In the genomic region with DNA sequence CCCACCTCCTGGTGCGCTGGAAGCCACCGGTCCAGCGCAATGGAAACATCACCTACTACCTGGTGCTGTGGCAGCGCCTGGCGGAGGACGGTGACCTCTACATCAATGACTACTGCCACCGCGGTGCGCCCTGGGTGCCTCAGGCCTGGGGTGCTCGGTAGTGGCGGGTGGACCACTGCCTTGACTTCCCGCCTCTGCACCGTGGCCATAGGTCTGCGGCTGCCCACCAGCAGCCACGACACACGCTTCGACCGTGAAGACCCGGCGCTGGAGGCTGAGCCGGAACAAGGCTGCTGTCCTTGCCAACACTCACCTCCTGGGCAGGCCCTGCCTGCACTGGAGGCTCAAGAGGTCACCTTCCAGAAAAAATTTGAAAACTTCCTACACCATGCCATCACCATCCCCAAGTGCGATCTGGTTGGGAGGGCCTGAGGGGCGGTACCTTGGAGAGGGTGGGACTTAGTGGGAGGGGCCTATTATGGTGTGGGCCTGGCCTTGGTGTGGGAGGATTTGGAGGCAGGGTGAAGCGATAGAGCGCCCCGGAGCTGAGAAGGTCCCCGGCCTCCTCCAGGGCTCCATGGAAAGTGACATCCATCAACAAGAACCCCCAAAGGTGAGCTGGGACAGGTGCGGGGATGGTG, we compare ENCODE assay signal across 9 mouse cellular contexts. TPM values are rescaled to one million over a fixed set of nuclear protein-coding genes. Genes with fewer than 3 reads are reported as not detected.
DNase-seq lines count a peak whose midpoint lies in the region; ATAC-seq and TF ChIP-seq lines count a peak whose summit lies in the region.
"Had no signal": no experiment of that assay in that cellular context is flagged by ENCODE, and none has a peak within 500 bp of the region (broad histone marks: within the 10 kb centered on the region; RNA-seq: fewer than 3 reads in every experiment).

No protein-coding gene starts in this region.

- H3K9me3 ChIP-seq in lung, embryonic 14.5 days (ENCODE audit: low read depth, low read length): no peaks in the 10 kb centered on the region
- H3K9me3 ChIP-seq in forebrain, embryonic 15.5 days: no peaks in the 10 kb centered on the region
- H3K9me3 ChIP-seq in limb, embryonic 11.5 days (ENCODE audit: control insufficient read depth, low read length): no peaks in the 10 kb centered on the region
- H3K9me3 ChIP-seq in neural tube, embryonic 15.5 days (replicated peaks): no peaks in the 10 kb centered on the region

- peak overlapping the region; percentile 16; the same call in 1 of the 2 replicates for H3K4me3 ChIP-seq in lung, embryonic 14.5 days (ENCODE audit: low read depth, low read length)
- H3K4me3 ChIP-seq in forebrain, embryonic 15.5 days: peak overlapping the region; percentile 16
- H3K4me3 ChIP-seq in limb, embryonic 11.5 days (ENCODE audit: low read depth, low read length): no peak overlapping the region; the same call in 1 of the 2 replicates
- H3K4me3 ChIP-seq in neural tube, embryonic 15.5 days (replicated peaks): peak overlapping the region; percentile 13; the same call in 1 of the 2 replicates
- H3K4me3 ChIP-seq in cerebellum, adult 2 months (replicated peaks; ENCODE audit: insufficient read depth, low read depth, low read length): no peak overlapping the region

- peak; percentile 19 for DNase-seq in lung, embryonic 14.5 days
- no peak for DNase-seq in lung, postnatal 14 days
- DNase-seq in limb, embryonic 11.5 days (ENCODE audit: low spot score): peak; percentile 32
- DNase-seq in frontal cortex, adult 2 months (ENCODE audit: extremely low spot score in 1 of 2, low spot score in 1 of 2): no peak
- DNase-seq in cerebellum, adult 2 months: no peak
- no peak for DNase-seq in layer of hippocampus, postnatal 25 days (ENCODE audit: extremely low spot score in 1 of 2, low spot score in 1 of 2)

- H3K36me3 ChIP-seq in lung, embryonic 14.5 days (ENCODE audit: insufficient read depth): no peaks in the 10 kb centered on the region
- no peaks in the 10 kb centered on the region for H3K36me3 ChIP-seq in forebrain, embryonic 15.5 days
- no peaks in the 10 kb centered on the region for H3K36me3 ChIP-seq in limb, embryonic 11.5 days (ENCODE audit: control insufficient read depth, insufficient read depth, low read length)
- no peaks in the 10 kb centered on the region for H3K36me3 ChIP-seq in neural tube, embryonic 15.5 days

- peak overlapping the region; percentile 45 for H3K4me2 ChIP-seq in lung, embryonic 14.5 days
- H3K4me2 ChIP-seq in forebrain, embryonic 15.5 days (replicated peaks): peak overlapping the region; percentile 26
- peak overlapping the region; percentile 29 for H3K4me2 ChIP-seq in limb, embryonic 11.5 days (ENCODE audit: low read depth, severe bottlenecking)
- peak overlapping the region; percentile 48 for H3K4me2 ChIP-seq in neural tube, embryonic 15.5 days

- ATAC-seq in lung, embryonic 14.5 days (ENCODE audit: insufficient read depth): peak; percentile 51
- 0 out of 2 replicates have a peak, but pooled peaks have one; percentile 38 for ATAC-seq in forebrain, embryonic 15.5 days (replicated peaks)
- ATAC-seq in limb, embryonic 11.5 days (ENCODE audit: insufficient number of reproducible peaks, low FRiP score, low TSS enrichment, low read depth): peak; percentile 37; the same call in 1 of the 2 replicates
- peak; percentile 50; the same call in 1 of the 2 replicates for ATAC-seq in neural tube, embryonic 15.5 days (ENCODE audit: low FRiP score)
- ATAC-seq: Patski had no signal

- TF ChIP-seq CTCF in lung, embryonic 14.5 days (IDR thresholded peaks at IDR 0.05; ENCODE audit: low read depth): no peak
- TF ChIP-seq CTCF in cerebellum, adult 2 months (IDR thresholded peaks at IDR 0.05; ENCODE audit: borderline replicate concordance, insufficient read depth, low read depth, low read length): no peak

- H3K4me1 ChIP-seq in lung, embryonic 14.5 days (ENCODE audit: insufficient read depth): 0 out of 2 replicates have a peak, but pooled peaks cover 2% of the 10 kb centered on the region
- H3K4me1 ChIP-seq in forebrain, embryonic 15.5 days: peaks cover 7% of the 10 kb centered on the region
- H3K4me1 ChIP-seq in limb, embryonic 11.5 days (ENCODE audit: control insufficient read depth, insufficient read depth, low read length): peaks cover 4% of the 10 kb centered on the region; the same call in 1 of the 2 replicates
- peaks cover 11% of the 10 kb centered on the region for H3K4me1 ChIP-seq in neural tube, embryonic 15.5 days
- H3K4me1 ChIP-seq in cerebellum, adult 2 months (ENCODE audit: control insufficient read depth, insufficient read depth, low read length): no peaks in the 10 kb centered on the region

- TF ChIP-seq POLR2A in cerebellum, adult 2 months (IDR thresholded peaks at IDR 0.05; ENCODE audit: borderline replicate concordance, insufficient read depth, low read length): no peak

- peaks cover 61% of the 10 kb centered on the region for H3K27me3 ChIP-seq in lung, embryonic 14.5 days (ENCODE audit: insufficient read depth, low read length)
- peaks cover 54% of the 10 kb centered on the region for H3K27me3 ChIP-seq in forebrain, embryonic 15.5 days
- H3K27me3 ChIP-seq in limb, embryonic 11.5 days (ENCODE audit: control insufficient read depth, insufficient read depth, low read length): peaks cover 60% of the 10 kb centered on the region
- H3K27me3 ChIP-seq in neural tube, embryonic 15.5 days (replicated peaks): peaks cover 69% of the 10 kb centered on the region
- no peaks in the 10 kb centered on the region; the same call in 1 of the 2 replicates for H3K27me3 ChIP-seq in cerebellum, adult 2 months (ENCODE audit: control insufficient read depth, insufficient read depth, low read length)

- WGBS in lung, embryonic 14.5 days: 6% methylated on average over 28 of the region's 28 CpGs
- 5% methylated on average over 28 of the region's 28 CpGs for WGBS in forebrain, embryonic 15.5 days
- WGBS in limb, embryonic 11.5 days: 3% methylated on average over 28 of the region's 28 CpGs
- WGBS in neural tube, embryonic 15.5 days: 3% methylated on average over 28 of the region's 28 CpGs
- 11% methylated on average over 28 of the region's 28 CpGs for WGBS in cerebellum, adult 2 months

- H3K9ac ChIP-seq in lung, embryonic 14.5 days: no peak overlapping the region
- no peak overlapping the region for H3K9ac ChIP-seq in forebrain, embryonic 15.5 days (replicated peaks)
- no peak overlapping the region for H3K9ac ChIP-seq in limb, embryonic 11.5 days (ENCODE audit: low read length)
- no peak overlapping the region for H3K9ac ChIP-seq in neural tube, embryonic 15.5 days (replicated peaks)

- H3K27ac ChIP-seq in lung, embryonic 14.5 days (ENCODE audit: low read depth): no peak overlapping the region
- H3K27ac ChIP-seq in forebrain, embryonic 15.5 days (replicated peaks): no peak overlapping the region
- no peak overlapping the region for H3K27ac ChIP-seq in limb, embryonic 11.5 days (replicated peaks; ENCODE audit: low read depth, low read length)
- no peak overlapping the region for H3K27ac ChIP-seq in neural tube, embryonic 15.5 days (replicated peaks)
- H3K27ac ChIP-seq in cerebellum, adult 2 months (ENCODE audit: insufficient read depth, low read length): no peak overlapping the region

RNA-seq across cellular contexts. Expression of a gene that starts 12.7 kb away (rescaled TPM):
- 0.05 TPM in 1 of 2 replicates, not detected in the other for polyA plus RNA-seq in lung, embryonic 14.5 days (2014; fragmentation: Nextera tagmentation; extraction: Ambion mirVana)
- 0.41 and 0.52 TPM in 2 replicates for polyA plus RNA-seq in forebrain, embryonic 15.5 days (2015; fragmentation: Nextera tagmentation; extraction: Ambion mirVana)
- polyA plus RNA-seq in limb, embryonic 11.5 days (2014; fragmentation: Nextera tagmentation; extraction: Ambion mirVana): 0.12 and 0.26 TPM in 2 replicates
- polyA plus RNA-seq in neural tube, embryonic 15.5 days (2015; fragmentation: Nextera tagmentation; extraction: Ambion mirVana): 1.1 and 2.0 TPM in 2 replicates
- polyA plus RNA-seq in frontal cortex, adult 2 months (2012; rRNA removed): 0.38 and 0.46 TPM in 2 replicates
- polyA plus RNA-seq in cerebellum, adult 2 months (2012; rRNA removed): 1.3 and 1.4 TPM in 2 replicates
- total RNA-seq in layer of hippocampus, postnatal 25 days (2021): under 1 TPM; 0.09 to 0.10 TPM

RNA-seq across cellular contexts. Expression of a gene that starts 14.5 kb away (rescaled TPM):
- 0.22 and 0.39 TPM in 2 replicates for polyA plus RNA-seq in lung, embryonic 14.5 days (2014; fragmentation: Nextera tagmentation; extraction: Ambion mirVana)
- polyA plus RNA-seq in forebrain, embryonic 15.5 days (2015; fragmentation: Nextera tagmentation; extraction: Ambion mirVana): 1.0 and 1.3 TPM in 2 replicates
- polyA plus RNA-seq in limb, embryonic 11.5 days (2014; fragmentation: Nextera tagmentation; extraction: Ambion mirVana): 0.21 and 0.44 TPM in 2 replicates
- 41.2 and 50.1 TPM in 2 replicates for polyA plus RNA-seq in neural tube, embryonic 15.5 days (2015; fragmentation: Nextera tagmentation; extraction: Ambion mirVana)
- 0.08 and 0.19 TPM in 2 replicates for polyA plus RNA-seq in frontal cortex, adult 2 months (2012; rRNA removed)
- polyA plus RNA-seq in cerebellum, adult 2 months (2012; rRNA removed): 2.5 and 2.8 TPM in 2 replicates
- total RNA-seq in layer of hippocampus, postnatal 25 days (2021): under 1 TPM in 1 of 2 experiments, not detected in 1; 0.39 TPM
- polyA plus RNA-seq: Patski had no signal

RNA-seq across cellular contexts. Expression of a gene that starts 14.7 kb away (rescaled TPM):
- polyA plus RNA-seq in lung, embryonic 14.5 days (2014; fragmentation: Nextera tagmentation; extraction: Ambion mirVana): 30.2 and 31.7 TPM in 2 replicates
- polyA plus RNA-seq in forebrain, embryonic 15.5 days (2015; fragmentation: Nextera tagmentation; extraction: Ambion mirVana): 4.7 and 7.2 TPM in 2 replicates
- 9.4 and 11.3 TPM in 2 replicates for polyA plus RNA-seq in limb, embryonic 11.5 days (2014; fragmentation: Nextera tagmentation; extraction: Ambion mirVana)
- 9.1 and 13.4 TPM in 2 replicates for polyA plus RNA-seq in neural tube, embryonic 15.5 days (2015; fragmentation: Nextera tagmentation; extraction: Ambion mirVana)
- 9.9 and 10.2 TPM in 2 replicates for polyA plus RNA-seq in frontal cortex, adult 2 months (2012; rRNA removed)
- polyA plus RNA-seq in cerebellum, adult 2 months (2012; rRNA removed): 7.4 and 8.5 TPM in 2 replicates
- 10 to 100 TPM; 11.1 TPM for total RNA-seq in layer of hippocampus, postnatal 25 days (2021)

RNA-seq across cellular contexts. Expression of a gene that starts 37.1 kb away (rescaled TPM):
- polyA plus RNA-seq in lung, embryonic 14.5 days (2014; fragmentation: Nextera tagmentation; extraction: Ambion mirVana): 0.09 TPM in 2 replicates
- not detected in 2 replicates for polyA plus RNA-seq in forebrain, embryonic 15.5 days (2015; fragmentation: Nextera tagmentation; extraction: Ambion mirVana)
- not detected in 2 replicates for polyA plus RNA-seq in limb, embryonic 11.5 days (2014; fragmentation: Nextera tagmentation; extraction: Ambion mirVana)
- polyA plus RNA-seq in neural tube, embryonic 15.5 days (2015; fragmentation: Nextera tagmentation; extraction: Ambion mirVana): 5.0 TPM in 1 of 2 replicates, not detected in the other
- polyA plus RNA-seq in frontal cortex, adult 2 months (2012; rRNA removed): 0.02 and 0.06 TPM in 2 replicates
- polyA plus RNA-seq in cerebellum, adult 2 months (2012; rRNA removed): 0.05 TPM in 2 replicates
- total RNA-seq in layer of hippocampus, postnatal 25 days (2021): not detected
- polyA plus RNA-seq: Patski had no signal

Comparison
In these comparisons a context has a peak if more than half of its experiments do, and no peak if none do; other contexts are left out.
1. DNase-seq: peak in lung, embryonic 14.5 days (single experiment) and limb, embryonic 11.5 days (single experiment); none in lung, postnatal 14 days (single experiment), frontal cortex, adult 2 months (0 of 2), cerebellum, adult 2 months (0 of 2) and layer of hippocampus, postnatal 25 days (0 of 2).
2. H3K4me3 ChIP-seq: peak in lung, embryonic 14.5 days (single experiment), forebrain, embryonic 15.5 days (single experiment) and neural tube, embryonic 15.5 days (single experiment); none in limb, embryonic 11.5 days (single experiment) and cerebellum, adult 2 months (single experiment).
3. RNA of a gene that starts 14.5 kb away (polyA plus RNA-seq): 41.2 to 50.1 TPM in neural tube, embryonic 15.5 days; 2.5 to 2.8 TPM in cerebellum, adult 2 months, 1.0 to 1.3 TPM in forebrain, embryonic 15.5 days, 0.22 to 0.39 TPM in lung, embryonic 14.5 days, 0.21 to 0.44 TPM in limb, embryonic 11.5 days and 0.08 to 0.19 TPM in frontal cortex, adult 2 months; every median in the first group is over 10 times any median in the second.
4. Peak in every context shown above with its lines, with median percentiles within 50 percentile points of each other: ATAC-seq and H3K4me2 ChIP-seq.